Mouse (Mus musculus) kidney, adult 2 months (tissue): Measurements from ENCODE around the gene Cage1.

ENCODE experiments used
- CTCF ChIP-seq: fragments of 200-500 bp; conservative IDR thresholded peaks from 2 replicates; pipeline ENCODE4 v1.5.1; 2011; ENCODE audit warnings: low read depth, mild to moderate bottlenecking, control low read depth, low read length, moderate library complexity, mixed read lengths; ENCODE audit not compliant: insufficient read depth, insufficient read length
- POLR2A ChIP-seq: fragments of 200-500 bp; IDR thresholded peaks from one replicate; pipeline ENCODE4 v1.6.1; 2011; ENCODE audit warnings: low read depth, low read length, control low read depth

- no peak for TF ChIP-seq CTCF
- no peak for TF ChIP-seq POLR2A
Measured at GRCm38 (mm10) chr13:37967565-37967964, 69.3 kb downstream of the Cage1 start.
